Comparison of ENCODE assay signal across 10 mouse cellular contexts in the genomic region with DNA sequence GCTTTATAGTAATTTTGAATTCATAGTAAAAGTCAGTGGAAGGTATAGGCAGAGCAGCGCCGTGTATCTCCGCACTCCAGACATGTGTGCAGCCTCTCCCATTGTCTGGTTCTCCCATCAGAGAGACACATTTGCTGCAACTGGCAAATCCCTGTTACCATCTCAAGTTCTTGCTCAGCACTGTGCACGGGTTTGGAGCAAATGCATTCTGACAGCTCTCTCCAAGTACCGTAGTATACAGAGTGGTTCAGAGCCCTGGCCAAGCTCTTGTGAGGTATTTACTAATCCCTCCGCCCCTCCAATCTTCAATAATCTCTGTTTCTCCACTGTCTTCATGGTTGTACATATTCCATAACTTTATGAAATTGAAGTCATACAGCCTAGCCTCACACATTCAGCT. TPM values are rescaled to one million over a fixed set of nuclear protein-coding genes. Genes with fewer than 3 reads are reported as not detected.
A peak's percentile ranks its signal among the peaks of the same experiment; 100 is the strongest.
DNase-seq lines count a peak whose midpoint lies in the region; ATAC-seq and TF ChIP-seq lines count a peak whose summit lies in the region.
"Had no signal": no experiment of that assay in that cellular context is flagged by ENCODE, and none has a peak within 500 bp of the region (broad histone marks: within the 10 kb centered on the region; RNA-seq: fewer than 3 reads in every experiment).

No protein-coding gene starts in this region.

- TF ChIP-seq CTCF in lung, adult 2 months (IDR thresholded peaks at IDR 0.05; ENCODE audit: insufficient read depth, low read length) = no peak

- 72% methylated on average over 6 of the region's 6 CpGs for WGBS in heart, embryonic 11.5 days (ENCODE audit: insufficient replicate concordance)
- 55% methylated on average over 6 of the region's 6 CpGs for WGBS in lung, adult 2 months
- 61% methylated on average over 6 of the region's 6 CpGs for WGBS in forebrain, embryonic 16.5 days

- no peak overlapping the region for H3K27ac ChIP-seq in heart, embryonic 11.5 days (ENCODE audit: low read depth, low read length)
- H3K27ac ChIP-seq in forebrain, embryonic 16.5 days (ENCODE audit: low read length) = peak overlapping the region; percentile 82

- intact Hi-C loops in left cerebral cortex, postnatal 10 days (cut with DNase I) = no loop called here

- H3K4me3 ChIP-seq in heart, embryonic 11.5 days (ENCODE audit: low read depth, low read length) = no peak overlapping the region
- H3K4me3 ChIP-seq in lung, adult 2 months (replicated peaks; ENCODE audit: extremely low read depth, low read depth, low read length) = peak overlapping the region; percentile 90
- H3K4me3 ChIP-seq in forebrain, embryonic 16.5 days (replicated peaks; ENCODE audit: low read length) = no peak overlapping the region

- no peak overlapping the region for H3K9ac ChIP-seq in heart, embryonic 11.5 days (ENCODE audit: low read depth, low read length)
- H3K9ac ChIP-seq in forebrain, embryonic 16.5 days (replicated peaks; ENCODE audit: low read depth, low read length) = no peak overlapping the region

- no peaks in the 10 kb centered on the region for H3K9me3 ChIP-seq in heart, embryonic 11.5 days (replicated peaks; ENCODE audit: control insufficient read depth, low read length)
- H3K9me3 ChIP-seq in forebrain, embryonic 16.5 days (ENCODE audit: control insufficient read depth, low read length) = no peaks in the 10 kb centered on the region

- H3K4me1 ChIP-seq in heart, embryonic 11.5 days (ENCODE audit: control insufficient read depth, insufficient read depth, low read length) = 0 out of 2 replicates have a peak, but pooled peaks cover 2% of the 10 kb centered on the region
- no peaks in the 10 kb centered on the region; the same call in none of the 2 replicates for H3K4me1 ChIP-seq in lung, adult 2 months (ENCODE audit: control insufficient read depth, insufficient read depth, low read length)
- H3K4me1 ChIP-seq in forebrain, embryonic 16.5 days (replicated peaks; ENCODE audit: control insufficient read depth, insufficient read depth, low read length) = peaks cover 8% of the 10 kb centered on the region; the same call in 1 of the 2 replicates

- no peak for DNase-seq in heart, postnatal 4 days
- no peak for DNase-seq in lung, adult 2 months
- DNase-seq in lung, postnatal 4 days = no peak
- peak; percentile 52 for DNase-seq in retina, embryonic 14.5 days (ENCODE audit: low spot score)
- no peak for DNase-seq in left cerebral cortex, postnatal 10 days (ENCODE audit: extremely low spot score in 1 of 2, low spot score in 2 of 2)
- DNase-seq in MN1 (ENCODE audit: low spot score) = no peak
- DNase-seq: cerebellum, adult 18-20 months; kidney, postnatal 14 days had no signal

- no peaks in the 10 kb centered on the region for H3K27me3 ChIP-seq in heart, embryonic 11.5 days (ENCODE audit: control insufficient read depth, insufficient read depth, low read length)
- H3K27me3 ChIP-seq in forebrain, embryonic 16.5 days (replicated peaks; ENCODE audit: control insufficient read depth, insufficient read depth, low read length) = no peaks in the 10 kb centered on the region

- TF ChIP-seq POLR2A in lung, adult 2 months (IDR thresholded peaks at IDR 0.05; ENCODE audit: borderline replicate concordance, extremely low read depth, low read depth, low read length) = no peak

- peak overlapping the region; percentile 64 for H3K4me2 ChIP-seq in heart, embryonic 11.5 days
- peak overlapping the region; percentile 41; the same call in 1 of the 2 replicates for H3K4me2 ChIP-seq in forebrain, embryonic 16.5 days (ENCODE audit: low read length)

- ATAC-seq in heart, embryonic 11.5 days (replicated peaks; ENCODE audit: insufficient number of reproducible peaks, low FRiP score, low TSS enrichment) = no peak
- ATAC-seq in forebrain, embryonic 16.5 days = peak; percentile 80

- no peaks in the 10 kb centered on the region for H3K36me3 ChIP-seq in heart, embryonic 11.5 days (ENCODE audit: control insufficient read depth, insufficient read depth, low read length)
- no peaks in the 10 kb centered on the region for H3K36me3 ChIP-seq in forebrain, embryonic 16.5 days (ENCODE audit: control insufficient read depth, insufficient read depth)

RNA-seq across cellular contexts. Expression of a gene that starts 19.0 kb away (rescaled TPM):
- polyA plus RNA-seq in heart, embryonic 11.5 days (2014; fragmentation: Nextera tagmentation; extraction: Ambion mirVana) = not detected in 2 replicates
- total RNA-seq in heart, postnatal 4 days (2021) = not detected
- 0.47 and 0.66 TPM in 2 replicates for polyA plus RNA-seq in lung, adult 2 months (2012; rRNA removed)
- polyA plus RNA-seq in forebrain, embryonic 16.5 days (2015; fragmentation: Nextera tagmentation; extraction: Ambion mirVana) = 0.20 and 0.66 TPM in 2 replicates
- total RNA-seq in left cerebral cortex, postnatal 10 days (2021) = under 1 TPM; 0.13 to 0.24 TPM

RNA-seq across cellular contexts. Expression of a gene that starts 22.2 kb away (rescaled TPM):
- polyA plus RNA-seq in heart, embryonic 11.5 days (2014; fragmentation: Nextera tagmentation; extraction: Ambion mirVana) = 0.14 TPM in 1 of 2 replicates, not detected in the other
- total RNA-seq in heart, postnatal 4 days (2021) = not detected
- polyA plus RNA-seq in lung, adult 2 months (2012; rRNA removed) = 0.27 and 0.54 TPM in 2 replicates
- polyA plus RNA-seq in forebrain, embryonic 16.5 days (2015; fragmentation: Nextera tagmentation; extraction: Ambion mirVana) = 0.33 TPM in 1 of 2 replicates, not detected in the other
- total RNA-seq in left cerebral cortex, postnatal 10 days (2021) = not detected

RNA-seq across cellular contexts. Expression of a gene that starts 25.1 kb away (rescaled TPM):
- 0.13 and 0.18 TPM in 2 replicates for polyA plus RNA-seq in heart, embryonic 11.5 days (2014; fragmentation: Nextera tagmentation; extraction: Ambion mirVana)
- total RNA-seq in heart, postnatal 4 days (2021) = under 1 TPM in 1 of 2 experiments, not detected in 1; 0.16 TPM
- polyA plus RNA-seq in lung, adult 2 months (2012; rRNA removed) = 5.9 and 8.4 TPM in 2 replicates
- 0.51 and 1.4 TPM in 2 replicates for polyA plus RNA-seq in forebrain, embryonic 16.5 days (2015; fragmentation: Nextera tagmentation; extraction: Ambion mirVana)
- total RNA-seq in left cerebral cortex, postnatal 10 days (2021) = 1 to 10 TPM in 1 of 2 experiments, under 1 TPM in 1; 0.97 to 1.5 TPM

RNA-seq across cellular contexts. Expression of a gene that starts 33.5 kb away (rescaled TPM):
- polyA plus RNA-seq in heart, embryonic 11.5 days (2014; fragmentation: Nextera tagmentation; extraction: Ambion mirVana) = 147 and 151 TPM in 2 replicates
- 10 to 100 TPM; 59.5 to 61.2 TPM for total RNA-seq in heart, postnatal 4 days (2021)
- 6.8 and 10.6 TPM in 2 replicates for polyA plus RNA-seq in lung, adult 2 months (2012; rRNA removed)
- polyA plus RNA-seq in forebrain, embryonic 16.5 days (2015; fragmentation: Nextera tagmentation; extraction: Ambion mirVana) = 39.0 and 44.8 TPM in 2 replicates
- total RNA-seq in left cerebral cortex, postnatal 10 days (2021) = 10 to 100 TPM; 13.9 to 16.3 TPM
